Mouse (Mus musculus): Measurements from ENCODE around the gene Rinl. TPM values are rescaled to one million over a fixed set of nuclear protein-coding genes. Genes with fewer than 3 reads are reported as not detected.

Gene Rinl
- total and polyA plus RNA-seq, 3 experiments = 1.3 to 3.2 (median 2.0) TPM

GRCm38 (mm10) chr7:28766910-28767309, 21.9 kb upstream of the Rinl start:
- Histone ChIP-seq H3K9ac (ENCODE audit: low read depth, low read length) (peak overlapping the region; percentile 80), H3K36me3 (ENCODE audit: control insufficient read depth, insufficient read depth, low read length) (no peaks in the 10 kb centered on the region), H3K79me2 (replicated peaks; ENCODE audit: control insufficient read depth, insufficient read depth, low read length) (peaks cover 4% of the 10 kb centered on the region), H3K27me3 (ENCODE audit: control insufficient read depth, insufficient read depth, low read length) (no peaks in the 10 kb centered on the region), H3K4me3 (peak overlapping the region; percentile 55), H3K27ac (peak overlapping the region; percentile 88), H3K4me1 (ENCODE audit: control insufficient read depth, insufficient read depth, low read length) (peaks cover 5% of the 10 kb centered on the region)
- DNase-seq = no peak
- 4% methylated on average over 14 of the region's 14 CpGs for WGBS
- intact Hi-C loops (cut with DNase I) = loop anchor here (2.0 to 5.0 kb wide), 2 partner anchors 215 to 754 kb away; partner anchors contain the start of genes Eif3k and Map4k1
- TF ChIP-seq EP300 (IDR thresholded peaks at IDR 0.05; ENCODE audit: insufficient read depth, low read depth, low read length) (no peak), CTCF (IDR thresholded peaks at IDR 0.05) (no peak), POLR2A (IDR thresholded peaks at IDR 0.05; ENCODE audit: insufficient read depth, low read depth, low read length) (no peak)

GRCm38 (mm10) chr7:28767462-28767965, 21.3 kb upstream of the Rinl start, which contains the start of gene Nfkbib:
Gene Nfkbib (minus strand): TSS chr7:28767512.
- WGBS = 62% methylated on average over 7 of the region's 7 CpGs
- TF ChIP-seq POLR2A (IDR thresholded peaks at IDR 0.05; ENCODE audit: insufficient read depth, low read depth, low read length) = no peak
- no peak for TF ChIP-seq CTCF (IDR thresholded peaks at IDR 0.05)
- TF ChIP-seq EP300 (IDR thresholded peaks at IDR 0.05; ENCODE audit: insufficient read depth, low read depth, low read length) = no peak

GRCm38 (mm10) chr7:28769414-28769958, 19.3 kb upstream of the Rinl start:
- Histone ChIP-seq H3K27me3 (ENCODE audit: control insufficient read depth, insufficient read depth, low read length) (no peaks in the 10 kb centered on the region), H3K9ac (ENCODE audit: low read depth, low read length) (no peak overlapping the region), H3K4me1 (ENCODE audit: control insufficient read depth, insufficient read depth, low read length) (peaks cover 5% of the 10 kb centered on the region), H3K27ac (no peak overlapping the region), H3K36me3 (ENCODE audit: control insufficient read depth, insufficient read depth, low read length) (no peaks in the 10 kb centered on the region), H3K79me2 (replicated peaks; ENCODE audit: control insufficient read depth, insufficient read depth, low read length) (peaks cover 4% of the 10 kb centered on the region), H3K4me3 (no peak overlapping the region)
- intact Hi-C loops (cut with DNase I) = loop anchor here (5.0 kb wide), 1 partner anchor 213 kb away; the partner anchor contains the start of genes Eif3k and Map4k1
- DNase-seq = no peak
- 91% methylated on average over 9 of the region's 9 CpGs for WGBS
- TF ChIP-seq EP300 (IDR thresholded peaks at IDR 0.05; ENCODE audit: insufficient read depth, low read depth, low read length) (no peak), CTCF (IDR thresholded peaks at IDR 0.05) (no peak), POLR2A (IDR thresholded peaks at IDR 0.05; ENCODE audit: insufficient read depth, low read depth, low read length) (no peak)

More at GRCm38 (mm10) chr7:28767462-28767965, 21.3 kb upstream of the Rinl start, which contains the start of gene Nfkbib:
- Histone ChIP-seq H3K27me3 (ENCODE audit: control insufficient read depth, insufficient read depth, low read length) (no peaks in the 10 kb centered on the region), H3K9ac (ENCODE audit: low read depth, low read length) (peak within 1 kb of the TSS; percentile 80), H3K27ac (peak within 1 kb of the TSS; percentile 88), H3K79me2 (replicated peaks; ENCODE audit: control insufficient read depth, insufficient read depth, low read length) (peaks cover 4% of the 10 kb centered on the region), H3K4me1 (ENCODE audit: control insufficient read depth, insufficient read depth, low read length) (peaks cover 5% of the 10 kb centered on the region), H3K36me3 (ENCODE audit: control insufficient read depth, insufficient read depth, low read length) (no peaks in the 10 kb centered on the region), H3K4me3 (peak within 1 kb of the TSS; percentile 89)
- intact Hi-C loops (cut with DNase I) = loop anchor here (2.0 to 5.0 kb wide), 2 partner anchors 215 to 753 kb away; partner anchors contain the start of genes Eif3k and Map4k1
- no peak for DNase-seq

- TF ChIP-seq POLR2A (IDR thresholded peaks at IDR 0.05; ENCODE audit: insufficient read depth, low read depth, low read length) = no peak
- no peak for TF ChIP-seq CTCF (IDR thresholded peaks at IDR 0.05)
- TF ChIP-seq EP300 (IDR thresholded peaks at IDR 0.05; ENCODE audit: insufficient read depth, low read depth, low read length) = no peak
- Histone ChIP-seq H3K9ac (ENCODE audit: low read depth, low read length) (no peak overlapping the region), H3K36me3 (ENCODE audit: control insufficient read depth, insufficient read depth, low read length) (no peaks in the 10 kb centered on the region), H3K27me3 (ENCODE audit: control insufficient read depth, insufficient read depth, low read length) (no peaks in the 10 kb centered on the region), H3K4me1 (ENCODE audit: control insufficient read depth, insufficient read depth, low read length) (peaks cover 5% of the 10 kb centered on the region), H3K27ac (no peak overlapping the region), H3K79me2 (replicated peaks; ENCODE audit: control insufficient read depth, insufficient read depth, low read length) (peaks cover 4% of the 10 kb centered on the region), H3K4me3 (no peak overlapping the region)
- DNase-seq = no peak
- 80% methylated on average over 3 of the region's 3 CpGs for WGBS
- intact Hi-C loops (cut with DNase I) = no loop called here
Observed at GRCm38 (mm10) chr7:28770309-28770708, 18.5 kb upstream of the Rinl start.

- DNase-seq = peak; percentile 30 to 42
- peaks cover 3% of the 10 kb centered on the region for H3K79me2 ChIP-seq (replicated peaks; ENCODE audit: control insufficient read depth, insufficient read depth, low read length)
- no peak for TF ChIP-seq POLR2A (IDR thresholded peaks at IDR 0.05; ENCODE audit: insufficient read depth, low read depth, low read length)
- TF ChIP-seq CTCF (IDR thresholded peaks at IDR 0.05) = no peak
- no peak for TF ChIP-seq EP300 (IDR thresholded peaks at IDR 0.05; ENCODE audit: insufficient read depth, low read depth, low read length)
- WGBS = 78% methylated on average over 11 of the region's 11 CpGs
- intact Hi-C loops (cut with DNase I) = no loop called here
- no peaks in the 10 kb centered on the region for H3K27me3 ChIP-seq (ENCODE audit: control insufficient read depth, insufficient read depth, low read length)
- H3K36me3 ChIP-seq (ENCODE audit: control insufficient read depth, insufficient read depth, low read length) = no peaks in the 10 kb centered on the region
- H3K4me3 ChIP-seq = no peak overlapping the region
- H3K27ac ChIP-seq = no peak overlapping the region
- no peak overlapping the region for H3K9ac ChIP-seq (ENCODE audit: low read depth, low read length)
- peaks cover 1% of the 10 kb centered on the region; the same call in 1 of the 2 replicates for H3K4me1 ChIP-seq (ENCODE audit: control insufficient read depth, insufficient read depth, low read length)
Observed at GRCm38 (mm10) chr7:28771867-28772266, 16.9 kb upstream of the Rinl start.

GRCm38 (mm10) chr7:28773163-28773562, 15.6 kb upstream of the Rinl start:
- 63% methylated on average over 3 of the region's 3 CpGs for WGBS
- TF ChIP-seq EP300 (IDR thresholded peaks at IDR 0.05; ENCODE audit: insufficient read depth, low read depth, low read length) = no peak
- no peak for TF ChIP-seq CTCF (IDR thresholded peaks at IDR 0.05)
- TF ChIP-seq POLR2A (IDR thresholded peaks at IDR 0.05; ENCODE audit: insufficient read depth, low read depth, low read length) = no peak
- Histone ChIP-seq H3K4me3 (no peak overlapping the region), H3K9ac (ENCODE audit: low read depth, low read length) (no peak overlapping the region), H3K27ac (no peak overlapping the region), H3K36me3 (ENCODE audit: control insufficient read depth, insufficient read depth, low read length) (no peaks in the 10 kb centered on the region), H3K79me2 (replicated peaks; ENCODE audit: control insufficient read depth, insufficient read depth, low read length) (no peaks in the 10 kb centered on the region), H3K27me3 (ENCODE audit: control insufficient read depth, insufficient read depth, low read length) (no peaks in the 10 kb centered on the region), H3K4me1 (ENCODE audit: control insufficient read depth, insufficient read depth, low read length) (no peaks in the 10 kb centered on the region)
- DNase-seq = no peak
- intact Hi-C loops (cut with DNase I) = no loop called here

Data from heart, adult 2 months (tissue).